Mouse (Mus musculus): Measurements from ENCODE around the gene Chn2. TPM values are rescaled to one million over a fixed set of nuclear protein-coding genes. Genes with fewer than 3 reads are reported as not detected.

The Chn2 gene
- polyA plus RNA-seq, 1 experiment from 2014 or later, result 9.8 TPM

- ATAC-seq (ENCODE audit: insufficient number of reproducible peaks, low FRiP score, low TSS enrichment, low read depth) (no peak), DNase-seq (ENCODE audit: low spot score) (no peak)
- Histone ChIP-seq H3K4me3 (ENCODE audit: low read depth, low read length) (no peak overlapping the region), H3K27ac (replicated peaks; ENCODE audit: low read depth, low read length) (no peak overlapping the region), H3K36me3 (ENCODE audit: control insufficient read depth, insufficient read depth, low read length) (no peaks in the 10 kb centered on the region), H3K4me2 (ENCODE audit: low read depth, severe bottlenecking) (no peak overlapping the region), H3K9me3 (ENCODE audit: control insufficient read depth, low read length) (no peaks in the 10 kb centered on the region), H3K9ac (ENCODE audit: low read length) (no peak overlapping the region), H3K4me1 (ENCODE audit: control insufficient read depth, insufficient read depth, low read length) (no peaks in the 10 kb centered on the region), H3K27me3 (ENCODE audit: control insufficient read depth, insufficient read depth, low read length) (no peaks in the 10 kb centered on the region)
- 88% methylated on average over 3 of the region's 3 CpGs for WGBS
Measured at GRCm38 (mm10) chr6:54130881-54131280, 91.5 kb downstream of the Chn2 start.

GRCm38 (mm10) chr6:54132576-54132975, 93.2 kb downstream of the Chn2 start:
- no peak overlapping the region for H3K4me2 ChIP-seq (ENCODE audit: low read depth, severe bottlenecking)
- no peaks in the 10 kb centered on the region for H3K9me3 ChIP-seq (ENCODE audit: control insufficient read depth, low read length)
- 79% methylated on average over 1 of the region's 1 CpGs for WGBS
- no peaks in the 10 kb centered on the region for H3K36me3 ChIP-seq (ENCODE audit: control insufficient read depth, insufficient read depth, low read length)
- H3K27ac ChIP-seq (replicated peaks; ENCODE audit: low read depth, low read length), result no peak overlapping the region
- DNase-seq (ENCODE audit: low spot score), result no peak
- H3K27me3 ChIP-seq (ENCODE audit: control insufficient read depth, insufficient read depth, low read length), result no peaks in the 10 kb centered on the region
- H3K4me1 ChIP-seq (ENCODE audit: control insufficient read depth, insufficient read depth, low read length), result no peaks in the 10 kb centered on the region
- H3K9ac ChIP-seq (ENCODE audit: low read length), result no peak overlapping the region
- ATAC-seq (ENCODE audit: insufficient number of reproducible peaks, low FRiP score, low TSS enrichment, low read depth), result no peak
- H3K4me3 ChIP-seq (ENCODE audit: low read depth, low read length), result no peak overlapping the region

DNA sequence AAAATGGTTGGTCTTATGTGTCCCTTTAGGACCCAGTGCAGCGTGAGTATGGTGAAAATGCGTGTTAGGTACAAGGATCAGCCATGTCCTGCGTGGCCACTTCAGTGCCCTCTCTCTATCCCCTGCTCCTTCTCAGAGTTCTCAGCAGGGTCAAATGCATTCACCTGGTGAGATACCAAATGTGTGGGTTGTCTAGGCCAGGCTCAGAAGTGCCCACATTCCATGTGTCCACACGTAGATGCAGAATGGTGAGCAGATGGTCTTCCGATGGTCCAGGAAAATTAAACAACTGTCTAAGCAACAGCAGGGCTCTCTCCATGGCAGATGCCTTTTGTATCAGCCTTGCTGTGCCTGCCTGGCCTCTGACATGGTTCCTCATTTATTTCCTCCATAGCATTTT, 93.9 kb downstream of the Chn2 start:
- no peaks in the 10 kb centered on the region for H3K9me3 ChIP-seq (ENCODE audit: control insufficient read depth, low read length)
- H3K4me2 ChIP-seq (ENCODE audit: low read depth, severe bottlenecking), result no peak overlapping the region
- no peak overlapping the region for H3K9ac ChIP-seq (ENCODE audit: low read length)
- H3K27me3 ChIP-seq (ENCODE audit: control insufficient read depth, insufficient read depth, low read length), result no peaks in the 10 kb centered on the region
- 78% methylated on average over 5 of the region's 5 CpGs for whole genome bisulfite sequencing
- no peaks in the 10 kb centered on the region for H3K36me3 ChIP-seq (ENCODE audit: control insufficient read depth, insufficient read depth, low read length)
- DNase-seq (ENCODE audit: low spot score), result no peak
- no peak overlapping the region for H3K4me3 ChIP-seq (ENCODE audit: low read depth, low read length)
- H3K4me1 ChIP-seq (ENCODE audit: control insufficient read depth, insufficient read depth, low read length), result no peaks in the 10 kb centered on the region
- no peak overlapping the region for H3K27ac ChIP-seq (replicated peaks; ENCODE audit: low read depth, low read length)
- no peak for ATAC-seq (ENCODE audit: insufficient number of reproducible peaks, low FRiP score, low TSS enrichment, low read depth)

DNA sequence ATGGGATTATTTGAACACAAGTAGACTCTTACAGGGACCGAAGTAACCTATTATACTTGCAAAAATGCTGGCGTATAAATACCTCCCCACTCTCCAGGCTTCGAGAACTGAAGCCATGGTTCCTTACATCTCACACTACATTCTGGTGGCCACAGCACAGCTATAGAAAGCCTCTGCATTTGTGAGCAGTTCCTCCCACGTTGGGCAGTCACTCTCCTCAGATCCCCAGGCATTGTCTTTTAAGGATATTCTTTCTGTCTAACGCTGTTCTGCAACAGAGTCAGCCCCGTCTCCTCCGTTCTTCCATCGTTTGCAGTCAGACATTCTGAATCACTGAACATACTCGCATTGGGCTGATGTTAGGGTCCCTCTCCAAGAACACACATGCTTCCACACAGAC, 98.8 kb downstream of the Chn2 start:
- Histone ChIP-seq H3K4me3 (ENCODE audit: low read depth, low read length) (no peak overlapping the region), H3K9ac (ENCODE audit: low read length) (no peak overlapping the region), H3K27ac (replicated peaks; ENCODE audit: low read depth, low read length) (no peak overlapping the region), H3K36me3 (ENCODE audit: control insufficient read depth, insufficient read depth, low read length) (no peaks in the 10 kb centered on the region), H3K27me3 (ENCODE audit: control insufficient read depth, insufficient read depth, low read length) (no peaks in the 10 kb centered on the region), H3K9me3 (ENCODE audit: control insufficient read depth, low read length) (no peaks in the 10 kb centered on the region), H3K4me1 (ENCODE audit: control insufficient read depth, insufficient read depth, low read length) (no peaks in the 10 kb centered on the region), H3K4me2 (ENCODE audit: low read depth, severe bottlenecking) (no peak overlapping the region)
- ATAC-seq (ENCODE audit: insufficient number of reproducible peaks, low FRiP score, low TSS enrichment, low read depth), result no peak
- 87% methylated on average over 9 of the region's 9 CpGs for WGBS
- no peak for DNase-seq (ENCODE audit: low spot score)

GRCm38 (mm10) chr6:54140488-54140887, 101.1 kb downstream of the Chn2 start:
- Histone ChIP-seq H3K27ac (replicated peaks; ENCODE audit: low read depth, low read length) (no peak overlapping the region), H3K4me3 (ENCODE audit: low read depth, low read length) (no peak overlapping the region), H3K9ac (ENCODE audit: low read length) (no peak overlapping the region), H3K4me2 (ENCODE audit: low read depth, severe bottlenecking) (no peak overlapping the region), H3K4me1 (ENCODE audit: control insufficient read depth, insufficient read depth, low read length) (peaks cover under 1% of the 10 kb centered on the region; the same call in 1 of the 2 replicates), H3K9me3 (ENCODE audit: control insufficient read depth, low read length) (no peaks in the 10 kb centered on the region), H3K27me3 (ENCODE audit: control insufficient read depth, insufficient read depth, low read length) (no peaks in the 10 kb centered on the region), H3K36me3 (ENCODE audit: control insufficient read depth, insufficient read depth, low read length) (no peaks in the 10 kb centered on the region)
- 91% methylated on average over 4 of the region's 4 CpGs for WGBS
- DNase-seq (ENCODE audit: low spot score) (no peak), ATAC-seq (ENCODE audit: insufficient number of reproducible peaks, low FRiP score, low TSS enrichment, low read depth) (no peak)

- Histone ChIP-seq H3K27ac (replicated peaks; ENCODE audit: low read depth, low read length) (no peak overlapping the region), H3K27me3 (ENCODE audit: control insufficient read depth, insufficient read depth, low read length) (no peaks in the 10 kb centered on the region), H3K4me1 (ENCODE audit: control insufficient read depth, insufficient read depth, low read length) (peaks cover 7% of the 10 kb centered on the region), H3K36me3 (ENCODE audit: control insufficient read depth, insufficient read depth, low read length) (no peaks in the 10 kb centered on the region), H3K9me3 (ENCODE audit: control insufficient read depth, low read length) (no peaks in the 10 kb centered on the region), H3K9ac (ENCODE audit: low read length) (no peak overlapping the region), H3K4me3 (ENCODE audit: low read depth, low read length) (no peak overlapping the region), H3K4me2 (ENCODE audit: low read depth, severe bottlenecking) (no peak overlapping the region)
- WGBS, result 75% methylated on average over 3 of the region's 3 CpGs
- DNase-seq (ENCODE audit: low spot score) (no peak), ATAC-seq (ENCODE audit: insufficient number of reproducible peaks, low FRiP score, low TSS enrichment, low read depth) (no peak)
Measured at GRCm38 (mm10) chr6:54141165-54141564, 101.8 kb downstream of the Chn2 start.

DNA sequence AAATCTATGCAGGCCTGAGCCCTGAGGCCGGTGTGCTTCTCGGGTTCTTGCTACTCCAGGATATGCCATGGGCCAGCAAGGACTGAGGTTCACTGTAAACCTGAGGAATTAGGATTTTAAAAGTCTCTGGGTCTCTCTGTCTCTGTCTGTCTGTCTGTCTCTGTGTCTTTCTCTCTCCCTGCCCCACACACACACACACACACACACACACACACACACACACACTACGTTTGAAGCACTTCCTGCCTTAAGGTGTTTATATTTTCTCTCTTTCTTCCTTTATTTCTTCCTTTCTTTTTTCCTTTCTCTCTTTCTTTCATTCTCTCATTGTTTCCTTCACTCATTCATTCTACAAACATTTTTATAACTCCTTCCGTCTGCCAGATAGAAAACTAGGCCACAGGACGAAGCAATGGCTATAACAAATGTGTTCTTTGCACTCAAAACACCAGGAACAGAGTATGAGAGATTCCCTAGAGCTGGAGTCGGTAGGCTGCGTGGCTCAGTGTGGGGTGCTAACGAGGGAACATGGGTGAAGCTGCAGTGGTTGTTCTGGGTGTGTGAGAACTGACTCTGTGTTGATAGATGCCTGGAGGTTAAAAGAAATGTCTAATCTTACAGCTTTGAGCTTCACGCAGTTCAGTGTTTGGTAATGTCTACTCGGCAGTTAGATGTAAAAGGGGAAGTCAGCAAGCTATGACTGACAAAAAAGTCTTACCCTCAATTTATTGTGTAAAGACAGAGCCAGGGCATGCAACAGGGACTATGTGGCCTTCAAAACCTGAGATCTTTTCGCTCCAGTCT, 103.7 kb downstream of the Chn2 start:
- Histone ChIP-seq H3K27me3 (ENCODE audit: control insufficient read depth, insufficient read depth, low read length) (no peaks in the 10 kb centered on the region), H3K4me1 (ENCODE audit: control insufficient read depth, insufficient read depth, low read length) (peaks cover 8% of the 10 kb centered on the region), H3K36me3 (ENCODE audit: control insufficient read depth, insufficient read depth, low read length) (no peaks in the 10 kb centered on the region), H3K9me3 (ENCODE audit: control insufficient read depth, low read length) (no peaks in the 10 kb centered on the region), H3K4me2 (ENCODE audit: low read depth, severe bottlenecking) (no peak overlapping the region), H3K4me3 (ENCODE audit: low read depth, low read length) (no peak overlapping the region), H3K27ac (replicated peaks; ENCODE audit: low read depth, low read length) (no peak overlapping the region), H3K9ac (ENCODE audit: low read length) (no peak overlapping the region)
- no peak for DNase-seq (ENCODE audit: low spot score)
- WGBS, result 64% methylated on average over 11 of the region's 11 CpGs
- ATAC-seq (ENCODE audit: insufficient number of reproducible peaks, low FRiP score, low TSS enrichment, low read depth), result no peak

- Histone ChIP-seq H3K36me3 (ENCODE audit: control insufficient read depth, insufficient read depth, low read length) (no peaks in the 10 kb centered on the region), H3K4me2 (ENCODE audit: low read depth, severe bottlenecking) (no peak overlapping the region), H3K4me3 (ENCODE audit: low read depth, low read length) (no peak overlapping the region), H3K27ac (replicated peaks; ENCODE audit: low read depth, low read length) (no peak overlapping the region), H3K27me3 (ENCODE audit: control insufficient read depth, insufficient read depth, low read length) (no peaks in the 10 kb centered on the region), H3K4me1 (ENCODE audit: control insufficient read depth, insufficient read depth, low read length) (peaks cover 8% of the 10 kb centered on the region), H3K9me3 (ENCODE audit: control insufficient read depth, low read length) (no peaks in the 10 kb centered on the region), H3K9ac (ENCODE audit: low read length) (no peak overlapping the region)
- ATAC-seq (ENCODE audit: insufficient number of reproducible peaks, low FRiP score, low TSS enrichment, low read depth) (no peak), DNase-seq (ENCODE audit: low spot score) (no peak)
- 88% methylated on average over 2 of the region's 2 CpGs for WGBS
Measured at GRCm38 (mm10) chr6:54143652-54143960, 104.3 kb downstream of the Chn2 start.

All from limb, embryonic 11.5 days (tissue).